Mouse (Mus musculus) spleen, adult 2 months (tissue): ENCODE measurements around the gene Rbm14. TPM values are rescaled to one million over a fixed set of nuclear protein-coding genes. Genes with fewer than 3 reads are reported as not detected.

Experiments used
- DNase-seq, 2 experiments: peaks; one replicate each; pipeline versions ENCODE4 v3.0.0 to v3.0.0-alpha.2; 2012 to 2021; ENCODE audit warnings: low spot score in 2 of 2, low read depth in 1 of 2
- H3K27ac ChIP-seq: fragments of 200-500 bp; 2 replicates; pipeline ENCODE4 v1.5.1; 2012; ENCODE audit warnings: low read length, inconsistent platforms; ENCODE audit not compliant: insufficient read depth
- H3K27me3 ChIP-seq: fragments of 200-500 bp; 2 replicates; pipeline ENCODE4 v1.6.1; 2012; ENCODE audit warnings: mild to moderate bottlenecking, moderate library complexity, low read length, inconsistent platforms; ENCODE audit not compliant: control insufficient read depth, insufficient read depth
- H3K36me3 ChIP-seq: fragments of 200-500 bp; 2 replicates; pipeline ENCODE4 v1.6.1; 2012; ENCODE audit warnings: mild to moderate bottlenecking, low read length, inconsistent platforms; ENCODE audit not compliant: control insufficient read depth, insufficient read depth
- H3K4me1 ChIP-seq: fragments of 200-500 bp; 2 replicates; pipeline ENCODE4 v1.6.1; 2011; ENCODE audit warnings: inconsistent platforms; ENCODE audit not compliant: control insufficient read depth, insufficient read depth, insufficient read length
- H3K4me3 ChIP-seq: fragments of 200-500 bp; 2 replicates; pipeline ENCODE4 v1.5.1; 2011; ENCODE audit warnings: mild to moderate bottlenecking, inconsistent platforms; ENCODE audit not compliant: insufficient read depth, insufficient read length; ENCODE audit errors: extremely low read depth
- CTCF ChIP-seq: fragments of 200-500 bp; IDR thresholded peaks from 2 replicates; pipeline ENCODE4 v1.5.1; 2011; ENCODE audit warnings: mild to moderate bottlenecking, inconsistent platforms; ENCODE audit not compliant: insufficient read depth, insufficient read length, insufficient replicate concordance; ENCODE audit errors: extremely low read depth
- POLR2A ChIP-seq: fragments of 200-500 bp; IDR thresholded peaks from 2 replicates; pipeline ENCODE4 v1.6.1; 2011; ENCODE audit warnings: low read depth, low read length, inconsistent platforms
- WGBS: fragments of 180-500 bp; shearing (Covaris S2); methylation state at CpG from one replicate; pipeline ENCODE4 v1.1.7; 2018; 5-methylcytosine and 5-hydroxymethylcytosine counted together
- polyA plus RNA-seq: library from polyadenylated mRNA; depleted of rRNA; stranded (reverse); fragments of >200 nt; gene quantifications from 2 replicates; pipeline ENCODE4 v1.2.3, GENCODE M21; 2012; rRNA removed

Rbm14 gene
- polyA plus RNA-seq, 1 experiment: 50.0 TPM

- H3K36me3 ChIP-seq: peaks cover 3% of the 10 kb centered on the region
- peak; percentile 61 for TF ChIP-seq POLR2A
- no peak for TF ChIP-seq CTCF
- peaks cover 6% of the 10 kb centered on the region; the same call in 1 of the 2 replicates for H3K4me1 ChIP-seq
- DNase-seq: peak; percentile 92 to 95
- peak within 1 kb of the TSS; percentile 93 for H3K27ac ChIP-seq
- peak within 1 kb of the TSS; percentile 97 for H3K4me3 ChIP-seq
- WGBS: under 1% methylated on average over 65 of the region's 65 CpGs
- no peaks in the 10 kb centered on the region for H3K27me3 ChIP-seq
Observed at GRCm38 (mm10) chr19:4756193-4756911, 55.1 kb downstream of the Rbm14 start, which contains the start of gene Rbm4b. TSS of gene Rbm4b (plus strand) at chr19:4756497.

GRCm38 (mm10) chr19:4755565-4756192 is 55.8 kb downstream of the Rbm14 start:
- H3K4me3 ChIP-seq: peak overlapping the region; percentile 97
- H3K4me1 ChIP-seq: peaks cover 6% of the 10 kb centered on the region; the same call in 1 of the 2 replicates
- peaks cover 3% of the 10 kb centered on the region for H3K36me3 ChIP-seq
- TF ChIP-seq POLR2A (no peak), CTCF (peak; percentile 97)
- no peaks in the 10 kb centered on the region for H3K27me3 ChIP-seq
- peak overlapping the region; percentile 87 for H3K27ac ChIP-seq
- DNase-seq: peak; percentile 77 to 90
- WGBS: under 1% methylated on average over 10 of the region's 10 CpGs

Other genes with a start within 250 kb of the Rbm14 start
- gene Lrfn4, start 196.0 kb downstream of the Rbm14 start, polyA plus RNA-seq: 3.0 and 4.0 TPM in 2 replicates
- 59.7 and 83.0 TPM in 2 replicates for gene Rce1, start 186.0 kb downstream of the Rbm14 start, polyA plus RNA-seq
- 0.42 TPM in 1 of 2 replicates, not detected in the other for gene Gm960, start 113.0 kb downstream of the Rbm14 start, polyA plus RNA-seq
- 0.16 and 0.20 TPM in 2 replicates for gene Sptbn2, start 100.5 kb downstream of the Rbm14 start, polyA plus RNA-seq
- gene Rbm4b, start 55.1 kb downstream of the Rbm14 start, polyA plus RNA-seq: 7.4 and 8.3 TPM in 2 replicates
- 34.6 and 40.5 TPM in 2 replicates for gene Rbm4, start 17.7 kb downstream of the Rbm14 start, polyA plus RNA-seq
- 12.0 and 15.0 TPM in 2 replicates for gene Gm21992, start within 50 bp of the Rbm14 start, polyA plus RNA-seq
- 19.3 and 20.8 TPM in 2 replicates for gene Ccs, start 27.7 kb upstream of the Rbm14 start, polyA plus RNA-seq
- 0.02 TPM in 2 replicates for gene Ccdc87, start 27.7 kb upstream of the Rbm14 start, polyA plus RNA-seq
- gene Ctsf, start 43.5 kb upstream of the Rbm14 start, polyA plus RNA-seq: 31.3 and 35.0 TPM in 2 replicates
- 0.06 and 0.32 TPM in 2 replicates for gene Actn3, start 66.3 kb upstream of the Rbm14 start, polyA plus RNA-seq
- 25.0 and 35.6 TPM in 2 replicates for gene Zdhhc24, start 67.0 kb upstream of the Rbm14 start, polyA plus RNA-seq
- gene Bbs1, start 95.0 kb upstream of the Rbm14 start, polyA plus RNA-seq: 1.3 and 2.6 TPM in 2 replicates
- gene Dpp3, start 116.7 kb upstream of the Rbm14 start, polyA plus RNA-seq: 79.5 and 98.8 TPM in 2 replicates
- gene Peli3, start 131.5 kb upstream of the Rbm14 start, polyA plus RNA-seq: 1.0 and 1.5 TPM in 2 replicates
- gene Mrpl11, start 150.5 kb upstream of the Rbm14 start, polyA plus RNA-seq: 14.1 and 14.5 TPM in 2 replicates
- 0.72 and 1.1 TPM in 2 replicates for gene Npas4, start 178.7 kb upstream of the Rbm14 start, polyA plus RNA-seq
- gene Slc29a2, start 212.2 kb upstream of the Rbm14 start, polyA plus RNA-seq: 6.8 and 8.8 TPM in 2 replicates
- gene B4gat1, start 227.2 kb upstream of the Rbm14 start, polyA plus RNA-seq: 9.7 and 12.0 TPM in 2 replicates
- gene AC124502.3, start 227.3 kb upstream of the Rbm14 start, polyA plus RNA-seq: 0.36 and 0.79 TPM in 2 replicates
- 35.8 and 44.7 TPM in 2 replicates for gene Brms1, start 229.7 kb upstream of the Rbm14 start, polyA plus RNA-seq
- 1.9 and 2.6 TPM in 2 replicates for gene Rin1, start 238.8 kb upstream of the Rbm14 start, polyA plus RNA-seq